Mouse (Mus musculus): ENCODE data around the gene Acbd6.
A peak's percentile ranks its signal among the peaks of the same experiment; 100 is the strongest.

Acbd6 gene

GRCm38 (mm10) chr1:155654961-155655360 is 97.0 kb downstream of the Acbd6 start:
- no peak for DNase-seq

DNA sequence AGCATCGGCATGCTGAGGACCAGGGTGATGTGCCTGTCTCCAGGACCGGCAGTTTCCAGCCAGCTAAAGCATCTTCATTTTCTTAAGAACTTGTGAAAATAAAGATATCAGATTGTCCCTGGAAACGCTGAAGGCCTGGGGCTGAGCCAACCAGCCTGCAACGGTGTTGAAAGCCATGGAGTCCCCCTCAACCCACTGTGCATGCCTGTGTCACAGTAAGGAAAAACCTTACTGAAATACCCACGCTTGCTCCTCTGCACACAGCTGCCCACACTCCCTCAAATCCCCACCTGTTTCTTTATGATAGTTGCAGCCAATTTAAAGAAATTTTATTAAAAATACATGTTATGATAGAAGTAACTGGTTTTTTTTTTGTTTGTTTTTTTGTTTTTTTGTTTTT is 98.4 kb downstream of the Acbd6 start:
- DNase-seq, result no peak

DNA sequence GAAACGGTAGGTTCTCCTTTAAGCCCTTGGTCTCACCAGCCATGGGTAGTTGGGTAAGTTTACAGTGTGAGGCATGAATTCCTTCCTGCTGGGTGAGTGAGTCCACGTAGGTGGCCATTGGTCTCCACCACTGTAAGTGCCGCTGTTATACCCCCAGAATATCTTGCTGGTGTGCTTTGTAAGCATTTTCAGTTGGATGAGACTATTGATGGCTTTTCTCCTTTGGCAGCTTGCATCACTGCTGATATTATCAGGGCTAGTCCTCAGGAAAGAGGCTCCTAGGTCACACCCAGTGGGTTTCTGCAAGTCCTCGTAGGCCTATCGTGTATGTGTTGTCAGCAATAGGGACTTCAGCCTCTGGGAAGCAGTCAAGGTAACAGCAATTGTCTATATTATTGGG is 106.1 kb downstream of the Acbd6 start:
- DNase-seq, result no peak

DNA sequence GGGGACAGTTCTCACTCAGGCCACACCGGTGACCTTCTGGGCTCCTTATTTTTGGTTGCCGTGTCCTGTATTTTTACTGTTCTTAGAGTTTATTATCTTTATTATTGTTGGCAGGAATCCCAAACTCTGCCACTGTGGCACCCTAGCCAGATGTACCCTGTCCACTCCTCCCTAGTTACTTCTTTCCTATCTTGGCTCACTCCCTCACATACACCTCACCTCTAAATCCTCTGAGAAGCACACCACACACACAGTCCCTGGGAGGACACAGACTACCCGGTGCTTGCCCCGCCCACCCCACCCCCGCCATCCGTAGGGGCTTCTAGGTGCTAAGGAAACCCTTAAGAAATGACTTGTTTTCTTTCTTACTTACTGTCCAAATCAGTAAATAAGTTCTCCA is 117.7 kb downstream of the Acbd6 start:
- DNase-seq, result no peak

DNA sequence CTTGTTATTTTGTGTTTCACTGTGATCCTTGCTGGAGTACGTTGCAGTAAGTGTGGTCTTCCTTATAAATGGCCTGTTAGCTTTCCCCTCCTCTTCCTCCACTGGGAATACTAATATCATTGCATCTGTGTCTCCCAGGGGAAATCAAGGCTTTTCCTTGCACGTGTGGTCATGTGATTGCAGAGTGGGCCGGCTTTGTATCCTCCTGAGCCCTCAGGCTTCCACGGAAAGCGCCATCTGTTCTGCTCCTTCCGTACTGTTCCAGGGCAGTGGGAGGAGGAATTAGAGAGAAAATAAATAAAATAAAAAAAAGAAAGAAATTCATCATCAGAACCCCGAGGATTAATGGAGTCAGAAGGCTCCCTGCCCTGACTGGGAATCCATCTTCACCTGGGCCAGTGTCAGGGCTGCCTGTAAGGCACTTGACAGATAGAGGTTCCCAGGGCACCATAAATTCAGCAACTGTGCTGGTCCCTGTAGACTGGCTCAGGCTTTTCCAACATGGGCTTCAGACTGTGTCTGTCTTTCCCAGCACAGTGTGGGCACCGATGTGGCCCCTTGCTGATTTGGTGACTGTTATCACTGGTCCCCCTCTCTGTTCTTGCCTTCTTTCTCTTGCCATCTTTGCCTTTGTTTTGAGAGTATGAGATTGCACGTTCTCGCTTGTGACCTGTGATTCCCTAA is 123.3 kb downstream of the Acbd6 start:
- DNase-seq, result no peak

DNA sequence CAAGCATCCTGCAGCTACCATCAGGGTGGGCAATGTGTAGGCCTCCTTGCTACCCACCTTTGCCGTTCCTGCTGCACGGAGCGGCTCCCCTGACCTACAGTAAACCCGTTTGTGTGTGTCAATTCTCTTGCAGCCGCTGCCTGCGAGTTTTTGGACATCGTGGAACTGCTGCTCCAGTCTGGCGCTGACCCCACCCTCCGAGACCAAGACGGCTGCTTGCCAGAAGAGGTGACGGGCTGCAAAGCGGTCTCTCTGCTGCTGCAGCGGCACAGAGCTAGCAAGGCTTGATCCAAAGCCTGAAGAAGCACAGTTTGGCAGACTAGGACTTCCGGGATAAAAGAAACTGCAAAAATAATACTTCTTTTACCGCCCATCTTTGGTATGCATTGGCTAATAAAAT is 128.9 kb downstream of the Acbd6 start:
- no peak for DNase-seq

GRCm38 (mm10) chr1:155689141-155689540 is 131.2 kb downstream of the Acbd6 start:
- DNase-seq, result no peak

GRCm38 (mm10) chr1:155689558-155689957 is 131.6 kb downstream of the Acbd6 start:
- DNase-seq, result no peak

GRCm38 (mm10) chr1:155692230-155692629 is 134.3 kb downstream of the Acbd6 start:
- no peak for DNase-seq

- DNase-seq, result no peak
Observed at GRCm38 (mm10) chr1:155693026-155693425, 135.1 kb downstream of the Acbd6 start.

- no peak for DNase-seq
Observed at GRCm38 (mm10) chr1:155693443-155693842, 135.5 kb downstream of the Acbd6 start.

GRCm38 (mm10) chr1:155698373-155699159 is 140.6 kb downstream of the Acbd6 start:
- peak in 1 of 2 experiments; percentile 8 for DNase-seq

- no peak for DNase-seq
Observed at GRCm38 (mm10) chr1:155700886-155701285, 143.0 kb downstream of the Acbd6 start.

DNA sequence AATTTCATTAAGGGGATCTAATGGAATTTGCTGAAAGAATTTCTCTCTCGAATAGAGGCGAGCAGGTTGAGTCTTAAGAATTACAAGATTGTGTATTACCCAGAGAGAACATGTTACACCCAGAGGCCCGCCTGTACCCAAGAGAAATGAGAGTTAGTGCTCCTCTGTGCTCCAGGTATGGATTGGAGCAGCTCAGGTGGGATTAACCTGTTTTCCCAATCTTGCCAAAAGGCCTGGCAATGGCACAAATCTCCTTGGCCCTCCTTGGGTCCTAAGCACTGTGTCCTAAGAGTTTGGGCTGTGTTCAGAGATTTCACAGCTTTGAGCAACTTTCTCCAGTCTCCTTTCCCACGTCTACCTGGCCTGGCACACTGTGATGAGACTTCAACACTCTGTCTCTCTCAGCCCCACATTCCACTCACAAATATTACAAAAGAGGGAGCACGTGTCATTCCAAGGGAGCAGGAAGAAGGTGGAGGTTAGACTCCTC is 145.3 kb downstream of the Acbd6 start:
- no peak for DNase-seq

DNA sequence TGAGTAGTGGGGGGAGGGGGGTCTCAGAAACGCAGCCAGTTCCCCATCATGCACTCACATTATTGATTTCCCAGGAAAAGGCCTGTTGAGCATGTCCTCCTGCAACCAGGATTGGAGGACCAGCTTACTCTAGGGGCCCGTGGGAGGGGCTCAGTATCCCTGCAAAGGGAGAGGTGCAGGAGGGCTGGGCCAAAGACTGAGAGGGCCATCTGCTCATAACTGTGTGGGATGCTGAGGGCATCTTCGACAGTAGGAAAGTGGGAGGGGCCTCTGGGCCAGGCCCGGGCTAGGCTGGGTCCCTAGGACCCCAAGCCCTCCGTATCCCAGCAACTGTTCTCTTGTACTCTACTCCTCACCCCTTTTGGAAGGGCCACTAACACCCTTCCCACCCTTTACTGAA is 146.3 kb downstream of the Acbd6 start:
- DNase-seq, result no peak

- no peak for DNase-seq
Observed at GRCm38 (mm10) chr1:155713306-155713705, 155.4 kb downstream of the Acbd6 start.

DNA sequence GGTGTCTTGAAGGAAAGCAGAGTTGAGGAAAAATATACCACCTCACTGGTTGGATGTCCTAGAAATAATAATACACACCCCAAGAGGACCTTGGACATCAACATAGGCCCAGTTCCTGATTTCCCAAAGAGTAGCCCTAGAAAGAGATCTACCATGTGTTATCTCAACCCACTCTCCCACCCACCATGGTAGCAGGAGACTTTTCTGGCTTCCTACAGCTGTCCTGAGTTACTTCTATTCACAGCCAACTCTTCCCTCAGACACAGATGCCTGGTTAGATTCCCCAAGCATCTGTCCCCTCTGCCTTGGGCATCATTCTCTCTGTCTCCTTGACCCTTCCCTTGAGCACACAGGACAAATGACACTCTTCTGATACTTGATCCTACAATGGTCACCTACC is 157.4 kb downstream of the Acbd6 start:
- no peak for DNase-seq

DNA sequence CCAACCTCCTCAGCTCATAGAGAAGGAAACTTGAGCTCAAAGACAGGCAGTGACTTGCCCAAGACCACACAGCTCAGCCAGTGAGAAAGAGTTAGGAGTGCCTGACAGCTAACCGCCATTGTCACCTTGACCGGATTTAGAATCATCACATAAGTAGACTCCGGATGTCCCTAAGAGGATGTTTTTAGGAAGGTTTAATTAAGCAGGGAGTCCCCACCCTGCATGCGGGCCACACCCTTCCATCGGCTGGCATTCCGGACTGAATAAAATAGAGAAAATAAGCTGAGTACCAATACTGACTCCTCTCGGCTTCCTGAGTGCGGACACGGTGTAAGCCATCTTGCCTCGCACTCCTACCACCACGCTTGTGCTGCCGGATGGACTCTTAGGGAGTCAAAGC is 159.4 kb downstream of the Acbd6 start:
- DNase-seq, result no peak

GRCm38 (mm10) chr1:155718851-155719250 is 160.9 kb downstream of the Acbd6 start:
- DNase-seq, result no peak

- no peak for DNase-seq
Observed at GRCm38 (mm10) chr1:155720006-155720405, 162.1 kb downstream of the Acbd6 start.

- DNase-seq, result peak in 1 of 2 experiments; percentile 45
Observed at GRCm38 (mm10) chr1:155721443-155721842, 163.5 kb downstream of the Acbd6 start.

- DNase-seq, result peak; percentile 20 to 36
Observed at GRCm38 (mm10) chr1:155722185-155722584, 164.3 kb downstream of the Acbd6 start.

DNA sequence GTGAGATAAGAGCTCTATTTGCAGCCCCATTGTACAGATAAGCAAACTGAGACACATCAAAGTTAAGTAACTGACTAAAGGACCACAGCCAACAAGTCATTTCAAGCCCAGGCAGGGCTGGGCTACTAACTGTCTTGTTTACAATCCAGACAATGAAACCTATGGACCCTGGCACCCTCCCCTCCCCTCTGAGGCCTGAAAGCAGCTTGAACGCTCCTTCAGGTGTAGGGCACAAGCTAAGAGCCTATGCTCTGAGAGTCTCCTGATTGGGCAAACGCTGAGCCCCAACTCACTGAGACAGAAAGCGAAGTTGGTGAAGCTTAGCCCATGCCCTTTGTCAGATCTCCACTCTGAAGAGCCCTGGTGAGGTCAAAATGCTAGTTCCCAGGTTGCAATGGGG is 166.4 kb downstream of the Acbd6 start:
- DNase-seq, result no peak

DNA sequence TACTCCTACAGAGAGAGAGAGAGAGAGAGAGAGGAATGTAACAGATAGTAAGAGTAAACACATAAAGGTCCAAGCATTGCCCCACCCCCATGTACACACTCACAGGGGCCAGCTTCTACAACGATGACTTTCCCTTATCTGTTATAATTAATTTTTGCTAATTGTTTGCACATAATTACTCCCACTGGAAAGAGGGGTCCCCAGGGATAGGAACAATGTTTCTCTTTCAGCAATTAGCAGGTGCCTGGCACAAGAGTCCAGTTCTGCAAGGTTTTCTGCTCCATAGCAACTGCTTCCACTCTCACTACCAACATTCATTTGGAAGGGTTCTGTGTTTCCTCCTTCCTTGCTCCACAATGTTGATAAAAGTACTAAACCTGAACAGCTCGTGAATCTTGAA is 168.0 kb downstream of the Acbd6 start:
- DNase-seq, result no peak
